Mouse (Mus musculus) thymus, adult 2 months (tissue): ENCODE data around the gene Oscp1. TPM values are rescaled to one million over a fixed set of nuclear protein-coding genes. Genes with fewer than 3 reads are reported as not detected.

Experiments used
- DNase-seq: peaks from one replicate; pipeline ENCODE4 v3.0.0; 2021
- H3K27ac ChIP-seq: fragments of 200-500 bp; 2 replicates; pipeline ENCODE4 v1.5.1; 2012; ENCODE audit warnings: low read length, control low read depth; ENCODE audit not compliant: control insufficient read depth, insufficient read depth
- H3K27me3 ChIP-seq: fragments of 200-500 bp; 2 replicates; pipeline ENCODE4 v1.6.1; 2012; ENCODE audit warnings: mild to moderate bottlenecking, low read length, moderate library complexity, mixed read lengths; ENCODE audit not compliant: control insufficient read depth, insufficient read depth
- H3K36me3 ChIP-seq: fragments of 200-500 bp; 2 replicates; pipeline ENCODE4 v1.6.1; 2012; ENCODE audit warnings: mild to moderate bottlenecking, low read length, moderate library complexity; ENCODE audit not compliant: control insufficient read depth, insufficient read depth
- H3K4me1 ChIP-seq: fragments of 200-500 bp; replicated peaks from 2 replicates; pipeline ENCODE4 v1.6.1; 2012; ENCODE audit warnings: low read length; ENCODE audit not compliant: control insufficient read depth, insufficient read depth
- H3K4me3 ChIP-seq: fragments of 200-500 bp; 2 replicates; pipeline ENCODE4 v1.5.1; 2012; ENCODE audit warnings: mild to moderate bottlenecking, low read length, control low read depth, moderate library complexity; ENCODE audit not compliant: control insufficient read depth, insufficient read depth
- CTCF ChIP-seq: fragments of 200-500 bp; IDR thresholded peaks from 2 replicates; pipeline ENCODE4 v1.5.1; 2012; ENCODE audit warnings: mild to moderate bottlenecking, control low read depth, low read length, moderate library complexity, borderline replicate concordance; ENCODE audit not compliant: control insufficient read depth, poor library complexity, insufficient read depth; ENCODE audit errors: extremely low read depth
- POLR2A ChIP-seq: fragments of 200-500 bp; IDR thresholded peaks from 2 replicates; pipeline ENCODE4 v1.6.1; 2012; ENCODE audit warnings: mild to moderate bottlenecking, low read length, control low read depth, moderate library complexity; ENCODE audit not compliant: control insufficient read depth, poor library complexity, insufficient read depth; ENCODE audit errors: extremely low read depth
- WGBS: fragments of 180-500 bp; shearing (Covaris S2); methylation state at CpG from one replicate; pipeline ENCODE4 v1.1.7; 2018; 5-methylcytosine and 5-hydroxymethylcytosine counted together
- polyA plus RNA-seq: library from polyadenylated mRNA; depleted of rRNA; stranded (reverse); fragments of >200 nt; gene quantifications from 2 replicates; pipeline ENCODE4 v1.2.3, GENCODE M21; 2012

The Oscp1 gene
- polyA plus RNA-seq, 1 experiment: 1.1 TPM

GRCm38 (mm10) chr4:126110374-126111152, 52.2 kb downstream of the Oscp1 start:
- Histone ChIP-seq H3K4me1 (peaks cover 19% of the 10 kb centered on the region), H3K36me3 (no peaks in the 10 kb centered on the region), H3K4me3 (no peak overlapping the region), H3K27ac (peak overlapping the region; percentile 91), H3K27me3 (no peaks in the 10 kb centered on the region)
- peak; percentile 84 for DNase-seq
- no peak for TF ChIP-seq CTCF
- peak; percentile 21; the same call in 1 of the 2 replicates for TF ChIP-seq POLR2A
- WGBS: 5% methylated on average over 12 of the region's 12 CpGs

- no peaks in the 10 kb centered on the region for H3K36me3 ChIP-seq
- WGBS: 13% methylated on average over 7 of the region's 7 CpGs
- H3K4me1 ChIP-seq: peaks cover 19% of the 10 kb centered on the region
- H3K27me3 ChIP-seq: no peaks in the 10 kb centered on the region
- no peak overlapping the region for H3K4me3 ChIP-seq
- peak overlapping the region; percentile 88 for H3K27ac ChIP-seq
- TF ChIP-seq POLR2A (no peak), CTCF (no peak)
- no peak for DNase-seq
Measured at GRCm38 (mm10) chr4:126111153-126111549, 52.8 kb downstream of the Oscp1 start.

DNA sequence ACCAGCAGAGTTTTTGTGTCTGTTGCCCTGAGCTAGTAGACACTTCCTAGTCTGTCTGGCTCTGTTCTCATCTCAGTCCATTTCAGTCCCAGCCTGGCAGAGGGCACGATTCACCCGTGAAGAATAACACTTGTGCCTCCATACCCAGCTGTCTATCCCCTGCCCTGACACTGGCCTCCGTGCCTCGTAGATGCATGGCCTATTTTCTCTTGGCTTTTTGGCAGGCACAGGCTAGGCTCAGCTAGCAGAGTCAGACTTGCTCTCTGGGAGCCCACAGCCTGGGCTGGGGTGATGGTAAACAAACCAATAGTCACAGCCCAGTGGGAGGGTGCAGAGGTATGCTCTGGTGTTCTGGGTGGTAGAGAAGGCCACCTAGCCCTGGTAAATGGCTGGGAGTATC, 54.9 kb downstream of the Oscp1 start:
- WGBS: 86% methylated on average over 4 of the region's 4 CpGs
- Histone ChIP-seq H3K4me1 (peaks cover 19% of the 10 kb centered on the region), H3K27ac (no peak overlapping the region), H3K4me3 (no peak overlapping the region), H3K27me3 (no peaks in the 10 kb centered on the region), H3K36me3 (no peaks in the 10 kb centered on the region)
- DNase-seq: no peak
- TF ChIP-seq CTCF (no peak), POLR2A (no peak)

- Histone ChIP-seq H3K36me3 (no peaks in the 10 kb centered on the region), H3K4me1 (peaks cover 19% of the 10 kb centered on the region), H3K27me3 (no peaks in the 10 kb centered on the region), H3K27ac (no peak overlapping the region), H3K4me3 (no peak overlapping the region)
- WGBS: 24% methylated on average over 6 of the region's 6 CpGs
- DNase-seq: peak; percentile 72
- 0 out of 2 replicates have a peak, but pooled peaks have one; percentile 50 for TF ChIP-seq CTCF
- no peak for TF ChIP-seq POLR2A
Measured at GRCm38 (mm10) chr4:126113943-126114342, 55.6 kb downstream of the Oscp1 start.

- TF ChIP-seq CTCF (no peak), POLR2A (no peak)
- 97% methylated on average over 9 of the region's 9 CpGs for WGBS
- Histone ChIP-seq H3K4me1 (peaks cover 9% of the 10 kb centered on the region), H3K27ac (no peak overlapping the region), H3K27me3 (no peaks in the 10 kb centered on the region), H3K36me3 (no peaks in the 10 kb centered on the region), H3K4me3 (no peak overlapping the region)
- DNase-seq: no peak
Measured at GRCm38 (mm10) chr4:126115411-126115810, 57.0 kb downstream of the Oscp1 start.

GRCm38 (mm10) chr4:126115871-126116521, 57.6 kb downstream of the Oscp1 start:
- Histone ChIP-seq H3K4me1 (peaks cover 4% of the 10 kb centered on the region), H3K27me3 (no peaks in the 10 kb centered on the region), H3K36me3 (no peaks in the 10 kb centered on the region), H3K4me3 (no peak overlapping the region), H3K27ac (no peak overlapping the region)
- TF ChIP-seq CTCF (no peak), POLR2A (no peak)
- no peak for DNase-seq
- WGBS: 79% methylated on average over 6 of the region's 6 CpGs

- WGBS: 95% methylated on average over 8 of the region's 8 CpGs
- H3K27ac ChIP-seq: no peak overlapping the region
Measured at GRCm38 (mm10) chr4:126117116-126117515, 58.8 kb downstream of the Oscp1 start.

More at GRCm38 (mm10) chr4:126117116-126117515, 58.8 kb downstream of the Oscp1 start:
- TF ChIP-seq CTCF (no peak), POLR2A (no peak)
- H3K36me3 ChIP-seq: no peaks in the 10 kb centered on the region
- no peak overlapping the region for H3K4me3 ChIP-seq
- no peaks in the 10 kb centered on the region; the same call in 1 of the 2 replicates for H3K4me1 ChIP-seq
- DNase-seq: no peak
- no peaks in the 10 kb centered on the region for H3K27me3 ChIP-seq
